Mouse (Mus musculus) CH12.LX (cell line): ENCODE measurements around the gene Ptprd.

Experiments
- BHLHE40 ChIP-seq: IDR thresholded peaks from 2 replicates; pipeline ENCODE4 v1.6.1; 2011; ENCODE audit warnings: mild to moderate bottlenecking, low read depth, low read length, improper control_type of control experiment
- CTCF ChIP-seq, 2 experiments: IDR thresholded peaks in 1 of 2; conservative IDR thresholded peaks in 1 of 2; 2 replicates each; pipeline ENCODE4 v1.5.1; 2011 to 2012; ENCODE audit warnings: low read depth in 2 of 2, low read length in 2 of 2, improper control_type of control experiment in 1 of 2, inconsistent platforms in 1 of 2, mild to moderate bottlenecking in 1 of 2, moderate library complexity in 1 of 2
- E2F4 ChIP-seq: IDR thresholded peaks from 2 replicates; pipeline ENCODE4 v1.6.1; 2011; ENCODE audit warnings: low read depth, low read length, improper control_type of control experiment; ENCODE audit not compliant: insufficient replicate concordance
- EP300 ChIP-seq: IDR thresholded peaks from 2 replicates; pipeline ENCODE4 v1.6.1; 2011; ENCODE audit warnings: low read length, improper control_type of control experiment
- JUND ChIP-seq: conservative IDR thresholded peaks from 2 replicates; pipeline ENCODE4 v1.6.1; 2011; ENCODE audit warnings: low read depth, low read length, improper control_type of control experiment
- MEF2A ChIP-seq: IDR thresholded peaks from 2 replicates; pipeline ENCODE4 v1.6.1; 2014; ENCODE audit warnings: low read depth, mild to moderate bottlenecking, inconsistent platforms, low read length, improper control_type of control experiment, borderline replicate concordance
- POLR2A ChIP-seq: IDR thresholded peaks from 2 replicates; pipeline ENCODE4 v1.6.1; 2011; ENCODE audit warnings: low read depth, mild to moderate bottlenecking, improper control_type of control experiment, low read length
- POLR2AphosphoS2 ChIP-seq: IDR thresholded peaks from 2 replicates; pipeline ENCODE4 v1.6.1; 2011; ENCODE audit warnings: low read depth, low read length, improper control_type of control experiment
- SIN3A ChIP-seq: IDR thresholded peaks from 2 replicates; pipeline ENCODE4 v1.6.1; 2012; ENCODE audit warnings: low read length, improper control_type of control experiment, inconsistent platforms
- USF1 ChIP-seq: IDR thresholded peaks from 2 replicates; pipeline ENCODE4 v1.6.1; 2014; ENCODE audit warnings: low read depth, mild to moderate bottlenecking, inconsistent platforms, low read length, improper control_type of control experiment
- USF2 ChIP-seq: conservative IDR thresholded peaks from 2 replicates; pipeline ENCODE4 v1.6.1; 2011; ENCODE audit warnings: low read depth, low read length, improper control_type of control experiment
- ZC3H11A ChIP-seq: IDR thresholded peaks from 2 replicates; pipeline ENCODE4 v1.6.1; 2012; ENCODE audit warnings: low read depth, mild to moderate bottlenecking, inconsistent platforms, low read length, improper control_type of control experiment
- ZKSCAN1 ChIP-seq: IDR thresholded peaks from 2 replicates; pipeline ENCODE4 v1.6.1; 2012; ENCODE audit warnings: low read depth, inconsistent platforms, low read length, improper control_type of control experiment, borderline replicate concordance

DNA sequence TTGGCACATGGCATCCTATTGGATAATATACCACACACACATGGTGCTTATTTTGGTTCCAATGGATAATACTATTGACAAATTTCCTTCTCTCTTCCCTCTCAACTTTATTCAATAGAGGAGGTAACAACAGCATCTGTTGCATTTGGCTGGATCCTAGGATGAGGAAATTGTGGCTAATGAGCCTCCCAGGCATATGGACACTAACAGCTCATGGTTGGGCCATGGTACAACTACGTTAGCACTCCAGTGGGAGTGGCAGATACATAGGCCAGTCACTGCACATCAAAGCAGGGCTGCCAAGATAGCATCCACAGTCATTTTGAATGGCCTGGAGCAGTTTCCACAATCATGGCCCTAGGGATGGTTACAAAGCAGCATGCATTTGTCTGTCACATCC lies 2238.4 kb downstream of the Ptprd start:
- no peak for TF ChIP-seq ZKSCAN1
- TF ChIP-seq JUND, result no peak
- no peak for TF ChIP-seq USF1
- TF ChIP-seq POLR2A, result no peak
- no peak for TF ChIP-seq POLR2AphosphoS2
- no peak for TF ChIP-seq CTCF (conservative IDR thresholded peaks at IDR 0.05 in 1 of 2, IDR thresholded peaks at IDR 0.05 in 1 of 2; ENCODE audit: low read depth in 2 of 2, low read length in 2 of 2)
- no peak for TF ChIP-seq SIN3A
- TF ChIP-seq USF2, result no peak
- no peak for TF ChIP-seq BHLHE40
- no peak for TF ChIP-seq ZC3H11A
- no peak for TF ChIP-seq E2F4
- no peak for TF ChIP-seq MEF2A
- TF ChIP-seq EP300, result no peak
